Mouse (Mus musculus) CH12.LX (cell line): Measurements from ENCODE around the gene Tpk1.

Source experiments
- MAX ChIP-seq: IDR thresholded peaks from 2 replicates; pipeline ENCODE4 v1.6.1; 2011; ENCODE audit warnings: low read length, improper control_type of control experiment
- MXI1 ChIP-seq: IDR thresholded peaks from 2 replicates; pipeline ENCODE4 v1.6.1; 2011; ENCODE audit warnings: mild to moderate bottlenecking, low read depth, low read length, improper control_type of control experiment
- SMC3 ChIP-seq: IDR thresholded peaks from 2 replicates; pipeline ENCODE4 v1.6.1; 2011; ENCODE audit warnings: low read depth, low read length, improper control_type of control experiment
- USF1 ChIP-seq: IDR thresholded peaks from 2 replicates; pipeline ENCODE4 v1.6.1; 2014; ENCODE audit warnings: low read depth, mild to moderate bottlenecking, inconsistent platforms, low read length, improper control_type of control experiment
- ZNF384 ChIP-seq: IDR thresholded peaks from 2 replicates; pipeline ENCODE4 v1.6.1; 2012; ENCODE audit warnings: low read depth, low read length, improper control_type of control experiment, inconsistent platforms

GRCm38 (mm10) chr6:43533323-43533722 is 132.8 kb downstream of the Tpk1 start:
- TF ChIP-seq SMC3 (no peak), USF1 (no peak), ZNF384 (no peak), MAX (no peak), MXI1 (no peak)
